Mouse (Mus musculus) 3134 (cell line): ENCODE measurements around the gene Fbxo4.
A peak's percentile ranks its signal among the peaks of the same experiment; 100 is the strongest.

Experiments
- DNase-seq: peaks from one replicate; pipeline ENCODE4 v3.0.0-alpha.2; 2011; ENCODE audit warnings: low spot score; ENCODE audit not compliant: insufficient read length; ENCODE audit errors: extremely low read depth

The Fbxo4 gene

DNA sequence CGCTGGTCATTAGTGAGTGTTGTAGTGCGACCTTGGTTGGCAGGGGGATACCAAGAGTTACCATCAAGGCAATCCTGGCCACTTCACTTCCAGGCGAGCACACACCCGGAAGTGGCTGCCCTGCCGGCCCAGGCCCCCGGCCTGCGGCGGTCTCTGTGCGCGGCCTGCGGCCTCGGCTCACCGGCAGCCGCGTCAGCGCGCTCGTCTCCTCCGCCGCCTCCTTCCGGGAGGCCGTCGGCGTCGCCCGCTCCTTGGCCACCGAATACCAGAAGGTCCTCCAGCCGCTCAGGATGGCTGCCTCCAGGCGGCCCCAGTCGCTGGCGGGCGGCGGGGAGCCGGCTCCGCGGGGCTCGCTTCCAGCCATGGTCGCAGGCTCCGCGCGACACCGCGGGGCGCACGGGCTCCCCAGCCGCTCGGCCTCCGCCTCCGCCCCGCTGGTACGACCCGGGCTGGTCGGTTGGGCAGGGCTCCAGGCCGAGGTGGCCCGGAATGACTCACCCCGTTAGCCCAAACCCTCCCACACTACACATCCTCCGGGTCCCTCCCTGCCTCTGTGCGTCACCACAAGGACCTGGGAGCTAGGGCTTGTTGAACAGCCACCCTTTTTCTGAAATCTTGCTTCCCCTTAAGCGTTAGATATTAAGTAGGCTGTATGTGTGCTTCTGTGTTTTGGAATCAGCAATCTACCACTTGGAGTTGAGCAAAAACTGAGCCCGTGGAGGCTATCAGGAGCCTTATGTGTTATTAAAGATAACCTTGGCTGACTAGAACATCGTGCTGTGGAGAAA, at the start of gene Fbxo4:
Gene Fbxo4 (minus strand): TSS at position 513 of the 788 bp plus-strand sequence.
- DNase-seq, result peak; percentile 91

DNA sequence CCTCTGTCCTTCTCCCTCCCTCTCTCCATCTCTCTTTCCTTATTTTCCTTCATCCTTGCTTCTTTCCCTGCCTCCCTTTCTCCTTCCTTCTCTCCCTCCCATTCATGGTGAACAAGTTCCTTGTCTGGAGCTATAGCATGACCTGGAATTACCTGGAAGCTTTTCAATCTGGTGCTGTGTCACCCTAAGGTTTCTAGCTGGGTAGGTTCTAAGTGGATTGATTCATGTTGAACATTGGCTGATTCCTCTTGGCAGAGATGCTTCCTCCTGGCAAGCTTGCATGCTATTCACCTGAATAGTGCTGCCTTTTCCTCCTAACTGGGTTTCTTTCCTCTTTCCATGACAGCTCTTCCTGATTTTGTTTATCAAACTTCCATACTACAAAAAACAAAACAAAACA, 49.6 kb upstream of the Fbxo4 start:
- DNase-seq, result no peak

DNA sequence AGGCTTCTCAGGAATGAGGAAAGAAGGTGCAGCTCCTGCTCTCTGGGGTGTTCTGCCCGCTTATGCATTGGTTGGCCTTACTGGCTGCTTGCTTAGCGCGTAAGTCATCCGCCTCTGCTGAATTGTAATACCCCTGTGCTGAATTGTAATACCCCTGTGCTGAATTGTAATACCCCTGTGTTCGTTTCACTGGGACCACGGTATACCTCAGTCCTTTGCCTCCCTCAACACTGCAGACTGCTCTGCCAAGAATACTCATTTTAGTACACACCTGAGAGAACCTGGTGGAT, 49.0 kb upstream of the Fbxo4 start:
- DNase-seq, result no peak

DNA sequence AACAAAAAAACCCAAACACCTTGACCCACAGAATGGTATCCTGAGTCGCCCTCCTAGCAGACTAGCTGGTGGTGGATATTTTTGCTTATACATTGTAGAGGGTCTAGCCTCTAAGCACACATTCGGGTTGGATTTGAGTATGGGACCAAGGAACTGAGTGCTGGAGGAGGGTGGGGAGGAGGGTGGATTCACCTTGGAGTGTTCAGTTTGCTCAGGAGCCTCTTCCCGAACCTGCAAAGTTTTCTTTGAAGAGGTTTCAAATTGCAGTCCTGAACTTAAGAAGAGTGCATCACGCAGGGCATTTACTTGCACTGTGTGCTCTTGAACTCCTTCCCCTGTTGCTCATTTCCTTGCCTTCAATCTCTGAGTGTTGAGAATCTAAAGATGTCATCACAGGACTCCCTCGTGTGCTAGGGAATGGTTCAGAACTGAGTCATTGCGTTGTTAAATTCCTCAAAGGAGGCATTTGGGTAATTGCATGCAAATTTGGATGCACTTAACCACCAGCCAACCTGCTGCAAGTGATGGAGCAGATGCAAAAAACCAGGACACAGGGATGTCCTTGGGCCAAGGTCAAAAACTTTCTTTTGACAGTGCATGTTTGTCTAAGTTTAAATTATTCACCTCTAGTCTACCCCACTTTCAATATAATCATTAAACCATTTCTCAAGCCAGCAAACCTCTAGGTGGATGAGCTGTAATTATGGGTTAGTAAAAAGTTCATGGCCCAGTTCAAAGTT, 48.5 kb upstream of the Fbxo4 start:
- peak; percentile 39 for DNase-seq

DNA sequence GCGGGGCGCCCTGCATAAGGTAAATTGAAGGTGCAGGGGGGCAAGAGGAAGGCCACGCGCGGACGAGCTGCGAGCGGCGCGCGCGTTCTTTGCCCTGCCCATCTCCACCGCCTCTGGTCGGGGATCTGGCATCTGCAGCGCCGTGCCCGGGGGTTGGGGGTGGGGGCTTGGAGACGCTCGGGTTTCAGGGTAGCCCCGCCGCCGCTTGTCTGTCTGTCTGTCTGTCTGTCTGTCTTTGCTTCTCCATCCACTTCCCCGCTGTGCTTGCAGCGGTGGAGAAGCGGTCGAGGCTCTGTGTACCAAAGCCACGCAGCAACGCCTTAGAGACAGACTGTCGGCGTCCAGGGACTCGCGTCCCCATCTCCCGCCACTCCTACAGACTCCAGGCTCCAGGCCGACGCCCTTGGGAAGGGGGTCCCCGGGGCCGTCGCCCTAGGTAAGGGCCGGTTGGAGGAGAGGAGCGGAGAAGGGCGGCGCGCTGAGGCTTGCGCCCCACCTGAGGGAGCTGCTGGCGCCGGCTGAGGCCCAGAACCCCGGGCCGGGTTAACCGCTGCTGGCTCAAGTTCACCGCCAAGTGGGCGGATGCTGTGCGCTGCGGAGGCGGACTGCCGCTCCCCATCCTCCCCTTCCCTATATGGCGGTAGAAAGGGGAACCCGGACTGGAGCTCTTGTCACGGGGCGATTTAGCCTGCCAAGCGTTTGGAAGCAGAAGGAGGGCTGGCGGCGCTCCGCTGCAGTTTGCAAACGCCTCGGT, 47.6 kb upstream of the Fbxo4 start:
- peak; percentile 86 for DNase-seq

DNA sequence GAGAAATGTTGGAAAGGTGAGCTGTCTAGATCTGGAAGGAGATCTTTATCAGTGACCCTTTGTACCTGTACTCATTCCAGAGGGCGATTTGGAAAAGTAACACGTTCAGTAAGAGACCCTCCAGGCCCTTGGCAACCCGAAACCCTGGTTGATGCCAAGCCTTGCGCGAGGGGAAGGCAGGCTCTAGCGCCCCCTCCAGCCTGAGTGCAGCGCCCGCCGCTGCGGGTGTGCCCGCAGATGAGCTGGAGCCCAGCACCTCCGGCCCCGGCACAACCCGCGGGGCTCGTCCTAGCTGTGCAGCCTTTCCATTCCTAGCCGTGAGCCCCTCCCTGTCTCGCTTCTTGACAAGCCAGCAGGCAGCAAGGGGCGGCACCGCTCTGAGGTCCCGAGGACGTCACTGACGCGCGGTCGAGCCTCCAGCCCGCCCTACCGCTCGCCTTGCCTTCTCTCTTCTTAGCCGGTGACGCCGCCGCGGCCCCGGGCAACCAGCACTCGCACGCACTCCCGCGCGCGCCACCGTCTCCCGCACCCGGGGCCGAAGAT, 46.9 kb upstream of the Fbxo4 start, which contains the start of gene Oxct1:
Gene Oxct1 (plus strand): TSS at position 153 of the 543 bp plus-strand sequence.
- peak; percentile 98 for DNase-seq

DNA sequence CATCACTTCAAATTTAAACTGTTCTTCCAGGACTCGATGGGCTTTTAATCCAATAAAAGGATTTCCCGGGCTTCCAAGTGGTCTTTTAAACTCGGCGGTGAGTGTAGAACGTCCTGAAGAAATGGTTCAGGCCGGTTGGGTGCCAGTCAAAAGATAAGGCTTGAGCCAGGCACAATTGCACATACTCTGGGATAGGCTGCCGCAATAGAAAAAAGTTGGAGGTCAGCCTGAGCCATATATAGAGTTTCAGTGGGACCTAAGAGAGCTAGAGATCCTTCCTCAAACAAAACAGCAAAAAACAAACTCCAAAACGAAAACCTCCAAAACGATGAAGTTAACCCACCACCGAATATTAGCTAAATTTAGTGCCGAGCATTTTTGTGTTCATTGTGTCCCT, 46.1 kb upstream of the Fbxo4 start:
- no peak for DNase-seq

DNA sequence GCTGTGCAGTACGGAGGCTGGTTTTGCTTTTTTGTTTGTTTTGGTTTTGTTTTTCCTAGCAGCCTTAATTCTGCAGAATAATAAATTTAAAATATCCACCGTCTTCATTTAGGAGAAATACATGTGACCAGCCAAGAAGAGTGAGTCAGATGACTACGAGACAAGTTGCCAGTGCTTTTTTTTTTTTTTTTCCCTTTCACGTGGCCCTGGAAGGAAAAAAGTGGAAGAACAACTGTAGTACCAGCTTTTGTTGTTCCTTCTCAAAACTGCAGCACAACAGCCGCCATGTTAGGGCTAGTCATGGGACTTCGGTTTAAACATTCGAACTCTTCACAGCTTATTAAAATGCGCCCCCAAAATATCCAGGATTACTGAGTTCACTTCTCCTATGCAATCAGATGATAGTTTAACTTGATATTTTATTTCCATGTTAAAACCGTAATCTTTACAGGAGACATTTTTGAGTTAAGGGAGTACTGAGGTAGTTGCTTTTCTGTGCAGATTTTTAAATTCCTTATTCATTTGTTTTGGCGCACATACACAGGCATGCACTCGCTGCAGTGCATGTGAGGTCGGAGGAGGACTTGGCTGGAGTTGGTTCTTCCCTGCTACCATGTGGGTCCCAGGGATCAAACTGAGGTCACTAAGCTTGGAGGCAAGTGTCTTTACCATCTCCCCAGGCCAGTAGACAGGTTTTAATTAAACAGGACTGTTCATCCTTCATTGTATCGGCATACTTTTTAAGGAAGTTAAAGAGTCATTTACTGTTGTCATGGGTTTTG, 45.5 kb upstream of the Fbxo4 start:
- peak; percentile 16 for DNase-seq

DNA sequence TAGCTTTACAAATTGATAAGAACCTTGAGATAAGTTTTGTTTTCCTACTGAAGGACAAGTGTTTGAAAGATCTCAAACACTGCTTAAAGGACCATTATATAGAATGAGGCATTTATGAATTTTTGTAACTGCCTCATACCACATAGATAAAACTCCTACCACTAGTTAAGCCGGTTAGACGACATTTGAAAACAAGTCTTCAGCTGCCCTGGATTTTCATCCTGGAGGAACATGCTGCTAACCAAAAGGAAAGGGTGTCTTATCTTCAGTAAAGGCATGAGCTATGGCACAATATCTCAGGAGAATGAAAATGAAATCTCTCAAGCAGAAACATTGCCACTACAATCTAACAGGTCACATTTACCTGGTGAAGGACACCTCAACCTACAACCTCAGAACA, 44.4 kb upstream of the Fbxo4 start:
- no peak for DNase-seq

DNA sequence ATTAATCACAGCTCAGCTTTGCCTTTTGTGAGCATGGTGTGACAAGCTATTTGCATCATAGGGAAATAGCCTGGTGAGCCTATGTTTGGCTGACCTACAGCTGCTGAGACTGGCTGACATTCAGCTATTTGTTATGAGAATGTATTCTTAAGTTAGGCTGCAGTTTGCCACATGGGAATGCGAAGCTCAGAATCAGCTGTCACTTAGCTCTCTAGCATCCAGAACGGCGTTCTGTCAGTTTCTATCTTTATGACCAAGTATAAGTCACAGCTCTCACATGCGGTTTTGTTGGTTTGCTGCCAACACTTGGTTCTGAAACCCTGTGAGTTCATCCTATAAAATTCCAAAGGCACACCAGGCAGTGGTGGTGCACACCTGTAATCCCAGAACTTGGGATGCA, 41.3 kb upstream of the Fbxo4 start:
- DNase-seq, result no peak

DNA sequence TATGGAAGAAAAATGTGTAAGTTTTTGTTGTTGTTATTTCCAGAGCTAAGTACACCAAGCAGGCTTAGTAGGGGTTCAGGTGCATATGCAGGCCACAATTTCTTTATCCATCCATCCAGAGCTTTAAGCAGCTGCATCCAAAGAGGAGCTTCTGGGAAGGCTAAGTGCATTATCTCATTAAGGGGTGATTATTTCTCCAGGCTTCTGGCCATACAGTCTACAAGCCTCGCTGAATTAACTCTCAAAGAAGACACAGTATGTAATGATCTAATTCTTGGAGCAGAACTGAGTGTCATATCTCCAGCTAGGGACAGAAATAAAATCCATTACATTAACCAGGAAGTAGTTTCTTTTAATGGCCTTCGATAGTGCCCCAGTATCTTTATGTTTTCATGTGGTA, 34.5 kb upstream of the Fbxo4 start:
- DNase-seq, result no peak

DNA sequence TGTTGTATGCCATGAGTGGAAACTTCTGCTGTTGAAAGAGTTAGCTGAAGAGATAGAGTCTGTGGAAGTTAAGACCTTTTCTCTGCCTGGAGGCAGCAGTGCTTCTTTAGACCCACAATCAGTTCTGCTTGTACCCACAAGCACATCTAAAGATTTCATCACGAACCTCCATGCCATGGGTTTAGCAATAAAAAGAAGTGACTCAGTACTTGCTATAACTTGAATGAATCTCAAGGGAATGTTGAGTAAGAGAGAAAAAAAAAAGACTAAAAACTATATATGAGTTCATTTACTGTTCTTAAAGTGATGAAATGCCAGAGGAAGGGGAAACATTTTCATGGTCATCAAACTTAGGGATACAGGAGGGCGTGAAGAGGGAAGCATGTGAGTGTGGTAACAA, 21.2 kb upstream of the Fbxo4 start:
- DNase-seq, result no peak

DNA sequence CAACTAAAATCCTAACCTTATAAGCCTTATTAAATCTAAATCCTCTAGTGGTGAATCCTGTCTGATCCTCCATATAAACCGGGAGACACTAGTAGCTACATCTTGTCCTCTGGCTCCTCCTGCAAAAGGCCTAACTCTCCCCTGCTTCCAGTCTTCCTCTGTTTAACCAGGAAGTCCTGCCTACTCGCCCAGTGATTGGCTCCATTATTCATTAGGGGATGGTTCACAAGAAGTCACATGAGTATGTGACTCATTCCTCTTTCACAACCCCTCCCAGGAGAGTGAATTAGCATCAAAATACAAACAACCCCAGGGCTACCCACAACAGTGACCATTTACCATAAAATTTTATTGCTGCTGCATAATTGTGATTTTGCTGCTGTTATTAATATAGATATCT, 19.8 kb upstream of the Fbxo4 start:
- DNase-seq, result peak; percentile 32

DNA sequence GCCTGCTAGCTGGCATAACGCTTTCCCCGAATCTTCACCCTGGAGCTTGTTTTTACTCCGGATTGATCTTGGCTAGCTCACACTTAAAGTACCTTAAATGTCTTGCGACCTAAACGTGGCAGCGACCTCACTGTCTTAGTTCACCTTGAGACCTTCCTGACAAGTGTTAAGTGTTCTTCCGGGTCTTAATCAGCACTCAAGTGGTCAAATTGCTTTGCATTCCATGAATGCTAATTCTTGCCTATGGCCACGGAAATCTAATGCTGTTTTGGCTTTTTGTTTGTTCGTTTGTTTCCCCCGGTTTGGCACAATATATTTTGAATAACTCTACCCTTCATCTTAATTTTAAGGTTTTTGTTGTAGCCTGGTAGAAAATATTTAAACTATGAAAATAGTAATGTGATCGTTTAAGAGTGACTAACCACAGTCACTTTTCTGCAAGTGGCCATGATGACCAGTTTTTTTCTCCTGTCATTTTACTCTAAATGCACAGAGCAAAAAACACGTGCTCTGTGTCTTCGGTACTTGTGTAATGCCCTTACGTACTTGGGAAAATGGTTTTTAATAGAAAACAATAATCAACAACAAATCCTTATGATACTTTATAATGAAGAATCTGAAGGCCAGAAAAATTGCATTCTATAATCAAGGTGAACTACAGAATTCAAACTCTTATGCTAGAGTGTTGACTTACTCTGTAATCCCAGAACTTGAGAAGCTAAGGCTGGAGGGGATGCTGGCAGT, 17.1 kb upstream of the Fbxo4 start:
- no peak for DNase-seq

DNA sequence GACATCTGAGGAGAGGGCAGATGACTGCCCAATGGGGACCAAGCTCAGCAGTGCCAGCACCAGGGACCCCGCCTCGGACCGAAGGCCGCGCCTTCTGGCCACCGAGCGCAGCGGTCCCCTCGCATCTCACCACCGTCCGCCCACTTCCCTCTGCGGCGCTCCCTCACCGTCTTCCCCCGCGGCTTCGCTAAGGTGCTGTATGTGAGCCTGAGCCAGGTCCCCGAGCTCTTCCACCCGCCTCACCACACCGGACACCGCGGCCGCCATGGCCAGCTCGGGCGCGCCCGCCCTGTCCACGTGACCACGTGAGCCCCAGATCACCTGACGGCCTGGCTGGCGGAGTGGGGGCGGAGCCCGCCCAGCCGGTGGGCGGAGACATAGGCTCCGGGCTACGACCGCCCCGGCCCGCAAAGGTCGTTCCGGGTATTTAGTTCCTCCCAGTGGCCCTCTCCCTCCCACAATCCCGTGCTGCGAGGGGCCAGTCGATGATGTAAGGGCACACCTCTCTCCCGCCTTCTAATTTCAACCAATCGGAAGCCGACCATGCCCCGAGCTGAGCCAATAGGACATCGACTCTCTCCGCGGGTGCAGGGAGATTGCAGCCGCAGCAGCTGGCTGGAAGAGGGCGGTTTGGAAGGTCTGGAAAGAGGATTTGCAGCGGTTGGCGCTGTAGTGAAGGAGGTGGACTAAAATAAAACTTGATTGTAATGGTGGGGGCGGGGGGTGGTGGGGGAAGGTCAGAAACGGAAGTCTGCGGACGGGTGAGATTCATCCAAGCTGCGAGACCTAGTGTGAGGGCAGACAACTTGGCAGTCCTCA, 16.3 kb upstream of the Fbxo4 start, which contains the start of gene AW549877:
Gene AW549877 (minus strand): TSS at position 297 of the 819 bp plus-strand sequence.
- peak; percentile 100 for DNase-seq

DNA sequence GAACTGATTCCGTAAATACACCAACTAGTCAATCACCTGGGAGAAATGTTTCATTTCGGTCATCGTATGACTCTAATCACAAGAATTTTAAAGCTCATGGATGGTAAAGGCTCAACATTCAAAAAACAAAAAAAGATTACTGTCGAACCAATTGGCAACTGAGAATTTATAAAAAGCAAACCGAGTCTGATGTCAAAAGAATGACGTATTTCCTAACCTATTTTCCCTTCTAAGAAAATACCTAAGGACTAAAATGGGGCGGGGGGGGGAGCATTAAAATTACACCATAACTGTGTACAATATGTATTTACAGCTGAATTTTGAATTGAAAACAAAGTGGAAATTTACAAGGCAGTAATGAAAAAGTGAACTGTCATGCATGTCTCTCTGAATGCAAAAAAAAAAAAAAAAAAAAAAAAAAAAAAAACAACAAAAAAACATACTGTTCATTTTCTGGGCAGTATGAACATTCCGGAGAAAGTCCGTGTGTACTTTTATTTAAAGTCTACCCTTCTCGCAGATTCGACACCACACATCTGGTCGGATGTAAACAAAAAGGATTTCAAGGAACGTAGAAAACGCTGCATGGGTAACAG, 15.6 kb upstream of the Fbxo4 start:
- DNase-seq, result no peak

DNA sequence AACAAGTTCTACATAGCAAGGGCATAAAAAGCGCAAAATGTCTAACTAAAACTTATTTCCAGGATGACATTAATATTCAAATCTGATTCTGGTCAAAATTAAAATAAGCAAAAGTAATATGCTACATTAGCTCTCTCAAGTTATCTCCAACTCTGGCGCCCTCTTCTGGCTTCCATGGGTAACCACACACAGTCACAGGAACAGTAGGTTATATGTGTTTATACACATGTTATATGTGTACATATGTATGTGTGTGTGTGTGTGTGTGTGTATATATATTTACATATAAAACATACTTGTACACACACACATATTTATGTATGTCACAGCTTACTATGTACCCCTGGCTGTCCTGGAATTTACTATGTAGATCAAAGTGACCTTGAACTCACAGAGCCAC, 8.6 kb upstream of the Fbxo4 start:
- DNase-seq, result no peak

DNA sequence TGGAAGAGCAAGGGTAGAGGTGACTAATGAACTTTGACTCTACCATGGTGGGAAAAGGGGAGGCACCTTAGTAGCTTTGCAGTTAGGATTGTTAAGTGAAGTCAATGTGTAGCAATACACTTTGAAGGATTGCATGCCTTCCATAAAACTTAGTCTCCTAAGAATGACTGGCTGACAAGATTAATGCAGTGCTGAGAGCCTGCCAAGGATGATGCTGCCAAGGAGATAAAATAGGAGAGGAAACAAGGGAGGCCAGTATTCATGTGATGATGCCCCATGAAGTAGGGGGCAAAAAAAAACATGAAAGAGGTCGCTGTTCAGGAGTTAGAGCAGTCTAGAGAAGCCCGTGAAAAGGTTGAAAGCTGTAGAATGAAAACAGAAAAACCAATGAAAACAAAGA, 5.5 kb upstream of the Fbxo4 start:
- no peak for DNase-seq

DNA sequence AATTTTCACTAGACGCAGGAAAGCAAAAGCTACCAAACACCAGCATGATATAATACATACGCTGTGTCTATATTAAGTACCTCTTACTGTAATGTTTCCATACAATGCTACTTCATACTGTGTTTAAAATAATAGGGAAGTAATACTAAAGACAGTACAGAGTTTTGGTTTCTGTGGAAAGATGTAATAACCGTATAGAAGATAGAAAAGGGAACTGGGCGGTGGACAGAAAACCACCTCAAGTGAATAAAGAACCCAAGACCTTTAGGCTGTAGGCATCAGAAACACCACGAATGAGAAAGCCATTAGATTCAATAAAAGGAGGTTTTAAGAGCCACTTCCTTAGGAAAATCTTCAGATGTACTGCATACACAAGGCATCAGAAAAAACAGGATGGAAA, 3.4 kb upstream of the Fbxo4 start:
- DNase-seq, result no peak
